Mouse (Mus musculus) midbrain, embryonic 10.5 days (tissue): ENCODE results near the gene H2afy. TPM values are rescaled to one million over a fixed set of nuclear protein-coding genes. Genes with fewer than 3 reads are reported as not detected.

Experiments used
- DNase-seq: peaks from one replicate; pipeline ENCODE4 v3.0.0-alpha.2; 2017; ENCODE audit warnings: low spot score
- H3K27ac ChIP-seq: fragments of 300-500 bp; sonication (generic); replicated peaks from 2 replicates; pipeline ENCODE4 v1.5.1; 2016; ENCODE audit warnings: mild to moderate bottlenecking
- H3K27me3 ChIP-seq: fragments of 300-500 bp; sonication (generic); 2 replicates; pipeline ENCODE4 v1.6.1; 2016; ENCODE audit warnings: low read depth, mild to moderate bottlenecking; ENCODE audit not compliant: poor library complexity, severe bottlenecking
- H3K36me3 ChIP-seq: fragments of 300-500 bp; sonication (generic); 2 replicates; pipeline ENCODE4 v1.6.1; 2016; ENCODE audit warnings: mild to moderate bottlenecking, moderate library complexity
- H3K4me1 ChIP-seq: fragments of 300-500 bp; sonication (generic); 2 replicates; pipeline ENCODE4 v1.6.1; 2016
- H3K4me3 ChIP-seq: fragments of 300-500 bp; sonication (generic); 2 replicates; pipeline ENCODE4 v1.5.1; 2016; ENCODE audit warnings: mild to moderate bottlenecking, moderate library complexity
- H3K9me3 ChIP-seq: fragments of 300-500 bp; sonication (generic); replicated peaks from 2 replicates; pipeline ENCODE4 v1.6.1; 2016; ENCODE audit warnings: mild to moderate bottlenecking
- WGBS: fragments of 180-500 bp; shearing (Covaris S2); methylation state at CpG from one replicate; pipeline ENCODE4 v1.1.7; 2016; 5-methylcytosine and 5-hydroxymethylcytosine counted together
- polyA plus RNA-seq: library from polyadenylated mRNA; unstranded; fragments of >200 nt; fragmentation: Nextera tagmentation; extraction: Ambion mirVana; gene quantifications from 2 replicates; pipeline ENCODE4 v1.2.1, GENCODE M21; 2016

H2afy gene
- polyA plus RNA-seq, 1 experiment from 2014 or later = 526 TPM

- WGBS = 80% methylated on average over 17 of the region's 17 CpGs
- Histone ChIP-seq H3K36me3 (peaks cover 100% of the 10 kb centered on the region), H3K4me1 (no peaks in the 10 kb centered on the region), H3K4me3 (no peak overlapping the region), H3K27me3 (no peaks in the 10 kb centered on the region), H3K9me3 (no peaks in the 10 kb centered on the region), H3K27ac (no peak overlapping the region)
- no peak for DNase-seq
Measured at GRCm38 (mm10) chr13:56078724-56079262, 57.4 kb downstream of the H2afy start.

DNA sequence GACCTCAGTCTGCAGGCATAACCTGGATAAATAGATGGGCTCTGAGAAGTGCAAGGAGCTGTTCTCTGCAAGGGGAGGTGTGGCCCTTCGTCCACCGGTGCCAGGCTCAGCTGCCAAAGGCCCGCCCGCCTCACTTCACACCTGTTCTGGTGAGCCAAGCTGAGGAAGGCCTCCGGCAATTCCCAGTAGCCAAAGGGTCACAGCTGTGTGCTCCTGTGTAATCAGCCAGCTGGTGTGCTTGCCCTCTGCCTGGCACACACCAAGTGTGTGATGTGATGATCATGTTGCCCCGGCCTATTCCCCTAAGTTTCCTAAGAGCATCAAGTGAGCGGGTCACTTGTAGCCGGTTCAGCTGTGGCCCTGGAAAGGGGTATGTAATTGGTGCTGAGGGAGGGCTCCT lies 60.2 kb downstream of the H2afy start:
- H3K4me3 ChIP-seq = no peak overlapping the region
- H3K27me3 ChIP-seq = no peaks in the 10 kb centered on the region
- no peaks in the 10 kb centered on the region for H3K9me3 ChIP-seq
- peaks cover 99% of the 10 kb centered on the region for H3K36me3 ChIP-seq
- DNase-seq = no peak
- no peak overlapping the region for H3K27ac ChIP-seq
- 96% methylated on average over 8 of the region's 8 CpGs for WGBS
- H3K4me1 ChIP-seq = no peaks in the 10 kb centered on the region

DNA sequence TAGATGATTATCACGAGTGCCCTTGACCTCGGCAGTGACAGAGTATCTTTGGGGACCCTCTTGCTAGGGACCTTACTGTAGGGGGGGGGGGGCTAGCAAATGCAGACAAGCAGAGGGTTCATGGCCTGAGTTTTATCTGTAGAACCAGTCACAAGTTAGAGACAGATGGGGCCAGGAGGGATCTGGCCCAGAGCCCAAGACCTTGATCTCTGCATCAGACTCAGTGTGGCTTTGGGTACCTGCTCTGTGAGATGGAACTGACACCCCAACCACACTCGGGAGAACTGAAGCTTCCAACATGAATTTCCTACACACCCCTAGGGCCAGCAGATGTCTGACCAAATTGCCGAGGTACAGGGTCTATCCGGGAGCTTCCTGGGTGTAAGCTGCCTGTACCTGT lies 63.0 kb downstream of the H2afy start:
- no peak for DNase-seq
- 87% methylated on average over 5 of the region's 5 CpGs for WGBS
- no peak overlapping the region for H3K4me3 ChIP-seq
- peaks cover 83% of the 10 kb centered on the region for H3K36me3 ChIP-seq
- no peaks in the 10 kb centered on the region for H3K9me3 ChIP-seq
- no peak overlapping the region for H3K27ac ChIP-seq
- H3K27me3 ChIP-seq = no peaks in the 10 kb centered on the region
- H3K4me1 ChIP-seq = peaks cover 12% of the 10 kb centered on the region

DNA sequence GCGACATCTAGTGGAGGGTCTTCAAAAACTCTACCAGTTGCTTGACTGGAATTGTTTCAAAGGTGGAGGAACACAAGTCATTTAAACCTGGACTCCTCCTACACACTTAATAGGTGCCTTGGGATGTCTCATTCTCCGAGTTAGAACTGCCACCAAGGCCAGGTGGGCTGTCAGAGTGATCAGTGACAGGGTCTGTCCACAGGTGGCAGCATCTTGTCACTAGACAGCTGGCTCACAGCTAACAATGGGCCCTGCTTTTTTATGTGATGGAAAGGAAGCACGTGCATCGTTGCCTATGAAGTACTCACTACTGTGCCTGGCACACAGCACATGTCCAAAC lies 63.9 kb downstream of the H2afy start:
- WGBS = 61% methylated on average over 4 of the region's 4 CpGs
- DNase-seq = no peak

GRCm38 (mm10) chr13:56071586-56072267 lies 64.4 kb downstream of the H2afy start:
- Histone ChIP-seq H3K27ac (no peak overlapping the region), H3K27me3 (no peaks in the 10 kb centered on the region), H3K4me1 (peaks cover 23% of the 10 kb centered on the region), H3K9me3 (no peaks in the 10 kb centered on the region), H3K4me3 (no peak overlapping the region), H3K36me3 (peaks cover 68% of the 10 kb centered on the region)
- WGBS = 89% methylated on average over 16 of the region's 16 CpGs
- DNase-seq = no peak

More for the DNA sequence above, 63.9 kb downstream of the H2afy start:
- no peak overlapping the region for H3K4me3 ChIP-seq
- H3K27ac ChIP-seq = no peak overlapping the region
- H3K27me3 ChIP-seq = no peaks in the 10 kb centered on the region
- no peaks in the 10 kb centered on the region for H3K9me3 ChIP-seq
- H3K36me3 ChIP-seq = peaks cover 73% of the 10 kb centered on the region
- H3K4me1 ChIP-seq = peaks cover 21% of the 10 kb centered on the region

- H3K36me3 ChIP-seq = peaks cover 47% of the 10 kb centered on the region
- WGBS = 87% methylated on average over 6 of the region's 6 CpGs
- H3K27me3 ChIP-seq = peaks cover 3% of the 10 kb centered on the region; the same call in 1 of the 2 replicates
- H3K9me3 ChIP-seq = no peaks in the 10 kb centered on the region
- no peak overlapping the region for H3K4me3 ChIP-seq
- no peak for DNase-seq
- H3K4me1 ChIP-seq = peaks cover 23% of the 10 kb centered on the region
- H3K27ac ChIP-seq = no peak overlapping the region
Measured at GRCm38 (mm10) chr13:56069643-56070042, 66.5 kb downstream of the H2afy start.

DNA sequence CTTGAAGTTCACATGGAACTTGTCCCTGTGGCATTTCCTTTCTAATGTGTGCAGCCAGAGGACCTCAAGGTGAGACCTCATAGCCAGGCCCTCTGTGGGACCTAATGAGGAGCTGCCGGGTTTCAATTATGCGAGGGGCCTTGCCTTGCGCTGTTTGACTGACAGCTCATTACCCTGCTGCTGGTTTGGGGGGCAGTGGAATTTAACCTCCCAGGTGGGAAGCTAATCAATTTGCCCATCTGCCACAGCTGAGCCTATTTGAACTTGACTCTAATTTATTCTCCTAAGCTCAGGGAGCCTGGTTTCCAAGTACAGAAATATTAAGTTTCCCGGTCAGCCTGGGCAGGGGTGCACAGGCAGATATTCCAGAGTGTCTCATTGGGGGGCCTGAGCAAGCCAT lies 67.6 kb downstream of the H2afy start:
- DNase-seq = no peak
- H3K4me1 ChIP-seq = peaks cover 23% of the 10 kb centered on the region
- no peaks in the 10 kb centered on the region for H3K9me3 ChIP-seq
- peaks cover 14% of the 10 kb centered on the region; the same call in 1 of the 2 replicates for H3K27me3 ChIP-seq
- peaks cover 36% of the 10 kb centered on the region for H3K36me3 ChIP-seq
- H3K4me3 ChIP-seq = no peak overlapping the region
- no peak overlapping the region for H3K27ac ChIP-seq
- 66% methylated on average over 4 of the region's 4 CpGs for WGBS

- Histone ChIP-seq H3K36me3 (peaks cover 21% of the 10 kb centered on the region), H3K4me3 (no peak overlapping the region), H3K9me3 (no peaks in the 10 kb centered on the region), H3K4me1 (peaks cover 23% of the 10 kb centered on the region), H3K27me3 (peaks cover 15% of the 10 kb centered on the region; the same call in 1 of the 2 replicates), H3K27ac (0 out of 2 replicates have a peak overlapping the region, but pooled peaks have one; percentile 42)
- WGBS = 98% methylated on average over 2 of the region's 2 CpGs
- no peak for DNase-seq
Measured at GRCm38 (mm10) chr13:56066904-56067303, 69.3 kb downstream of the H2afy start.

DNA sequence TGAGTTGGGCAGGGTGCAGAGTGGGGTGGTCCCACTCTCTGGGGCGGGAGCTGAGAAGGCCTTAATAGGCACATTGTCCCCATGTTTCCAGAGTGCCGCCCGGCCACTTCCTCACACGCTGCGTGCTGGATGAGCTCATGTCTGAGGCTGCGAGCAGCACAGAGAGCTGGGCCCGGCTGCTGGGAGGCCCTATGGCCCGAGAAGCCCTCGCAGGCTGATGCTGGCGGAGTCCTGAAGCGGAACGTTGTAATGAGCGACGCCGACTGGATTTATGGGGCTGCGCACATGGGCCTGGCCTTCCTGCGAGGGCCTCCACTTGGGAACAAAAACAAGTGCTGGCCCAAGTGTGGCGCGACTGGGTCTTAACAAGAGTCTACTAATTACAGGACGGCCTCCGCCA lies 70.0 kb downstream of the H2afy start:
- no peak for DNase-seq
- Histone ChIP-seq H3K4me1 (peaks cover 23% of the 10 kb centered on the region), H3K9me3 (no peaks in the 10 kb centered on the region), H3K36me3 (peaks cover 13% of the 10 kb centered on the region), H3K4me3 (no peak overlapping the region), H3K27me3 (peaks cover 15% of the 10 kb centered on the region; the same call in 1 of the 2 replicates), H3K27ac (no peak overlapping the region)
- 89% methylated on average over 21 of the region's 21 CpGs for WGBS

- WGBS = 76% methylated on average over 8 of the region's 8 CpGs
- Histone ChIP-seq H3K4me3 (no peak overlapping the region), H3K9me3 (no peaks in the 10 kb centered on the region)
Measured at GRCm38 (mm10) chr13:56057761-56058160, 78.4 kb downstream of the H2afy start.

GRCm38 (mm10) chr13:56055720-56056119 lies 80.4 kb downstream of the H2afy start:
- DNase-seq = no peak
- Histone ChIP-seq H3K27ac (no peak overlapping the region), H3K4me1 (peaks cover 42% of the 10 kb centered on the region), H3K27me3 (peaks cover 41% of the 10 kb centered on the region), H3K36me3 (no peaks in the 10 kb centered on the region), H3K4me3 (no peak overlapping the region), H3K9me3 (no peaks in the 10 kb centered on the region)
- 92% methylated on average over 5 of the region's 5 CpGs for WGBS

More at GRCm38 (mm10) chr13:56057761-56058160, 78.4 kb downstream of the H2afy start:
- Histone ChIP-seq H3K4me1 (peaks cover 31% of the 10 kb centered on the region), H3K27me3 (peaks cover 41% of the 10 kb centered on the region), H3K36me3 (no peaks in the 10 kb centered on the region), H3K27ac (no peak overlapping the region)
- no peak for DNase-seq

GRCm38 (mm10) chr13:56054089-56054488 lies 82.1 kb downstream of the H2afy start:
- Histone ChIP-seq H3K27me3 (peaks cover 47% of the 10 kb centered on the region), H3K9me3 (no peaks in the 10 kb centered on the region), H3K27ac (peak overlapping the region; percentile 61; the same call in 1 of the 2 replicates), H3K4me1 (peaks cover 54% of the 10 kb centered on the region), H3K4me3 (no peak overlapping the region), H3K36me3 (no peaks in the 10 kb centered on the region)
- 69% methylated on average over 6 of the region's 6 CpGs for whole genome bisulfite sequencing
- DNase-seq = no peak

DNA sequence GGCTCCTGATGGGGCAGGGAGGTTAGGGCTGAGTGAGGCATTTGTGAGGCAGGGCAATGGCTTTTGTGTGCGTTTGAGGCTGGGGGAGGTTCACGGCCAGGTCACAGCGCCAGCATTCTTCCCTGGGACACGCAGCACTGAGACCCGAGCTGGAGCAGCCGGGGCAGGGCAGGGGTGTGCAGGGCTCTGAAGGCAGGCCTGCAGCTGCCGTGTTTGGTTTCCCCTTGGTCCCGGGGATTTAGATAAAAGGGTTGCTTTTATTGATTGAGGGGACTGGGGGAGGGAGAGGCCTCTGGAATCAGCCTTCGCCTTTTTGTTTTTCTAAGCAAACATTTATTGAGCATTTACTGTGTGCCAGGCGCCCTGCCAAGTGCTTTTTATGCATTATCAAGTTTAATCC lies 83.4 kb downstream of the H2afy start:
- Histone ChIP-seq H3K4me1 (peaks cover 52% of the 10 kb centered on the region), H3K27ac (peak overlapping the region; percentile 75), H3K36me3 (no peaks in the 10 kb centered on the region), H3K9me3 (no peaks in the 10 kb centered on the region), H3K4me3 (no peak overlapping the region), H3K27me3 (peaks cover 44% of the 10 kb centered on the region)
- WGBS = 14% methylated on average over 10 of the region's 10 CpGs
- DNase-seq = peak; percentile 72
